Mouse (Mus musculus): ENCODE data around the gene 4930467E23Rik. TPM values are rescaled to one million over a fixed set of nuclear protein-coding genes. Genes with fewer than 3 reads are reported as not detected.
"Not testable (repeated sequence)": the region's sequence is repeated elsewhere in the genome, so short reads cannot be mapped to it uniquely, and the experiment has no call there.

Gene 4930467E23Rik
- total and polyA plus RNA-seq, 2 experiments from 2014 or later = not detected

DNA sequence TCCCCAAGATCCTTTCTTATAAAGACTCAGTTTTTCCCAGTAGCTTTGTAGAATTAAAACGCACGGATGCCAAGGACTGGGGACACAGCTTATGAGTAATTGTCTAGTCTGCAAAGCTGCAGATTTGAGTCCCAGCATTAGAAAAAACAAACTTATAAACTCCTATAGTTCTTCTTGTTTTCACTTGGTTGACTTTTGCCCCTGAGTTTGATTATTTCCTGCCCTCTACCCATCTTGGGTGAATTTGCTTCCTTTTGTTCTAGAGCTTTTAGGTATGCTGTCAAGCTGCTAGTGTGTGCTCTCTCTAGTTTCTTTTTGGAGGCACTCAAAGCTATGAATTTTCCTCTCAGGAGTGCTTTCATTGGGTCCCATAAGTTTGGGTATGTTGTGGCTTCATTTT lies 14.9 kb upstream of the 4930467E23Rik start:
- WGBS = 82% methylated on average over 2 of the region's 2 CpGs
- not testable (repeated sequence) for H3K27me3 ChIP-seq (ENCODE audit: insufficient read depth, low read length); H3K4me3 ChIP-seq (ENCODE audit: low read depth, low read length); H3K4me2 ChIP-seq (ENCODE audit: low read depth, low read length, poor library complexity, severe bottlenecking); H3K4me1 ChIP-seq (ENCODE audit: insufficient read depth, low read length); H3K27ac ChIP-seq (ENCODE audit: low read depth, low read length); H3K9me3 ChIP-seq (ENCODE audit: low read length); H3K36me3 ChIP-seq (ENCODE audit: insufficient read depth, low read length); ATAC-seq (ENCODE audit: low FRiP score); H3K9ac ChIP-seq (replicated peaks; ENCODE audit: low read length, poor library complexity, severe bottlenecking); DNase-seq (ENCODE audit: low spot score)

- not testable (repeated sequence) for H3K27me3 ChIP-seq (ENCODE audit: insufficient read depth, low read length); H3K4me3 ChIP-seq (ENCODE audit: low read depth, low read length); H3K9me3 ChIP-seq (ENCODE audit: low read length); H3K27ac ChIP-seq (ENCODE audit: low read depth, low read length); H3K36me3 ChIP-seq (ENCODE audit: insufficient read depth, low read length); ATAC-seq (ENCODE audit: low FRiP score); H3K9ac ChIP-seq (replicated peaks; ENCODE audit: low read length, poor library complexity, severe bottlenecking); H3K4me1 ChIP-seq (ENCODE audit: insufficient read depth, low read length); H3K4me2 ChIP-seq (ENCODE audit: low read depth, low read length, poor library complexity, severe bottlenecking); DNase-seq (ENCODE audit: low spot score)
- 86% methylated on average over 3 of the region's 3 CpGs for WGBS
Observed at GRCm38 (mm10) chr8:19715266-19715665, 14.1 kb upstream of the 4930467E23Rik start.

GRCm38 (mm10) chr8:19717851-19718250 lies 11.5 kb upstream of the 4930467E23Rik start:
- not testable (repeated sequence) for ATAC-seq (ENCODE audit: low FRiP score)
- WGBS = 92% methylated on average over 3 of the region's 3 CpGs

GRCm38 (mm10) chr8:19719513-19719912 lies 9.9 kb upstream of the 4930467E23Rik start:
- 72% methylated on average over 3 of the region's 3 CpGs for WGBS
- not testable (repeated sequence) for DNase-seq (ENCODE audit: low spot score)

More at GRCm38 (mm10) chr8:19717851-19718250, 11.5 kb upstream of the 4930467E23Rik start:
- not testable (repeated sequence) for H3K36me3 ChIP-seq (ENCODE audit: insufficient read depth, low read length); H3K9ac ChIP-seq (replicated peaks; ENCODE audit: low read length, poor library complexity, severe bottlenecking); H3K4me1 ChIP-seq (ENCODE audit: insufficient read depth, low read length); DNase-seq (ENCODE audit: low spot score); H3K4me2 ChIP-seq (ENCODE audit: low read depth, low read length, poor library complexity, severe bottlenecking); H3K9me3 ChIP-seq (ENCODE audit: low read length); H3K27me3 ChIP-seq (ENCODE audit: insufficient read depth, low read length); H3K27ac ChIP-seq (ENCODE audit: low read depth, low read length); H3K4me3 ChIP-seq (ENCODE audit: low read depth, low read length)

GRCm38 (mm10) chr8:19724871-19725270 lies 4.5 kb upstream of the 4930467E23Rik start:
- not testable (repeated sequence) for H3K4me1 ChIP-seq (ENCODE audit: insufficient read depth, low read length); DNase-seq (ENCODE audit: low spot score)

More at GRCm38 (mm10) chr8:19719513-19719912, 9.9 kb upstream of the 4930467E23Rik start:
- not testable (repeated sequence) for H3K4me3 ChIP-seq (ENCODE audit: low read depth, low read length); H3K36me3 ChIP-seq (ENCODE audit: insufficient read depth, low read length); H3K9me3 ChIP-seq (ENCODE audit: low read length); H3K4me2 ChIP-seq (ENCODE audit: low read depth, low read length, poor library complexity, severe bottlenecking); H3K4me1 ChIP-seq (ENCODE audit: insufficient read depth, low read length); H3K27ac ChIP-seq (ENCODE audit: low read depth, low read length); H3K9ac ChIP-seq (replicated peaks; ENCODE audit: low read length, poor library complexity, severe bottlenecking); H3K27me3 ChIP-seq (ENCODE audit: insufficient read depth, low read length); ATAC-seq (ENCODE audit: low FRiP score)

DNA sequence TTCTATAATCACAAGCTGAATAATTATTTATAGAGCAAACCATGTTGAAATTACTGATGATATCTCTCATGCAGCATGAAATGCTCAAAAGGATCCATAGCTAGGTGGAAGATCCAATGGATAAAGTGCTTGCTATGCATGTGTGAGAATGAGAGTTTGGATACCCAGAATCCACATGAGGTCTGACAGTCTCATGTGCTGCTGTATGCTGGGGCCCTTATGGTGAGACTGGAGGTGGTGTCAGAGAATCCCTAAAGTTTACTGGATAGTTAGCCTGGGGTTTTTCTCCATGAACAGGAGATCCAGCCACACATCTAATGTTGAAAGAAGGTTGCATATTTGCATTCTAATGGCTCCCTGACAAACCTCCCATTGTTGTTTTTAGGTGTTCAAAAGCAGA lies 22.4 kb downstream of the 4930467E23Rik start:
- H3K27me3 ChIP-seq (ENCODE audit: insufficient read depth, low read length); DNase-seq (ENCODE audit: low spot score): not testable (repeated sequence)

More at GRCm38 (mm10) chr8:19724871-19725270, 4.5 kb upstream of the 4930467E23Rik start:
- H3K36me3 ChIP-seq (ENCODE audit: insufficient read depth, low read length); H3K4me2 ChIP-seq (ENCODE audit: low read depth, low read length, poor library complexity, severe bottlenecking); ATAC-seq (ENCODE audit: low FRiP score); H3K27me3 ChIP-seq (ENCODE audit: insufficient read depth, low read length); H3K9me3 ChIP-seq (ENCODE audit: low read length); H3K4me3 ChIP-seq (ENCODE audit: low read depth, low read length); H3K9ac ChIP-seq (replicated peaks; ENCODE audit: low read length, poor library complexity, severe bottlenecking); H3K27ac ChIP-seq (ENCODE audit: low read depth, low read length): not testable (repeated sequence)
- 63% methylated on average over 2 of the region's 2 CpGs for WGBS

GRCm38 (mm10) chr8:19754178-19754577 lies 24.8 kb downstream of the 4930467E23Rik start:
- H3K4me1 ChIP-seq (ENCODE audit: insufficient read depth, low read length); H3K9ac ChIP-seq (replicated peaks; ENCODE audit: low read length, poor library complexity, severe bottlenecking); DNase-seq (ENCODE audit: low spot score); H3K36me3 ChIP-seq (ENCODE audit: insufficient read depth, low read length); H3K4me2 ChIP-seq (ENCODE audit: low read depth, low read length, poor library complexity, severe bottlenecking); H3K27me3 ChIP-seq (ENCODE audit: insufficient read depth, low read length); H3K27ac ChIP-seq (ENCODE audit: low read depth, low read length); H3K4me3 ChIP-seq (ENCODE audit: low read depth, low read length); ATAC-seq (ENCODE audit: low FRiP score); H3K9me3 ChIP-seq (ENCODE audit: low read length): not testable (repeated sequence)
- 62% methylated on average over 2 of the region's 3 CpGs for WGBS

More for the DNA sequence above, 22.4 kb downstream of the 4930467E23Rik start:
- not testable (repeated sequence) for H3K27ac ChIP-seq (ENCODE audit: low read depth, low read length); ATAC-seq (ENCODE audit: low FRiP score); H3K9ac ChIP-seq (replicated peaks; ENCODE audit: low read length, poor library complexity, severe bottlenecking); H3K4me1 ChIP-seq (ENCODE audit: insufficient read depth, low read length); H3K4me3 ChIP-seq (ENCODE audit: low read depth, low read length); H3K9me3 ChIP-seq (ENCODE audit: low read length); H3K36me3 ChIP-seq (ENCODE audit: insufficient read depth, low read length); H3K4me2 ChIP-seq (ENCODE audit: low read depth, low read length, poor library complexity, severe bottlenecking)

GRCm38 (mm10) chr8:19754961-19755360 lies 25.6 kb downstream of the 4930467E23Rik start:
- WGBS = 79% methylated on average over 3 of the region's 3 CpGs
- H3K27ac ChIP-seq (ENCODE audit: low read depth, low read length) = not testable (repeated sequence)

DNA sequence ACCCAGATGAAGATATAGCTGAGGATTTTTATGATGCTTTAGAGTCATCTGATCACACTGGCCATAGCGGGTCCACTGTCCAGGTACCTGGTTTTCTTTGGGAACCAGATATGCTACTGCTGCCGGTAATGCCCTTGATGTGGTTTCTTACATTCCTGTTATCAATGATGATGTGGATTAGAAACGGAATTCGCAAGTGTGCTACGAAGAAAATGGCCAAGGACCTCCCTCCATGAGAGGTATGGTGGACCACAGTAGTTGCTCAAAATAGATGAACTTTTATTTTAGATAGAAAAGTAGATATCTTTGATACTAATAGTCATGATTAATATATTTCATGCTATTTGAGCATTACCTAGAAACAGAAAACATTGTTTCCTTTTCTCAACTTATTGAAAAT lies 32.3 kb downstream of the 4930467E23Rik start:
- H3K4me1 ChIP-seq (ENCODE audit: insufficient read depth, low read length); H3K36me3 ChIP-seq (ENCODE audit: insufficient read depth, low read length); H3K4me2 ChIP-seq (ENCODE audit: low read depth, low read length, poor library complexity, severe bottlenecking); H3K9ac ChIP-seq (replicated peaks; ENCODE audit: low read length, poor library complexity, severe bottlenecking); ATAC-seq (ENCODE audit: low FRiP score); H3K27ac ChIP-seq (ENCODE audit: low read depth, low read length); H3K27me3 ChIP-seq (ENCODE audit: insufficient read depth, low read length); H3K9me3 ChIP-seq (ENCODE audit: low read length); H3K4me3 ChIP-seq (ENCODE audit: low read depth, low read length); DNase-seq (ENCODE audit: low spot score): not testable (repeated sequence)
- WGBS = 79% methylated on average over 5 of the region's 5 CpGs

More at GRCm38 (mm10) chr8:19754961-19755360, 25.6 kb downstream of the 4930467E23Rik start:
- H3K36me3 ChIP-seq (ENCODE audit: insufficient read depth, low read length); H3K9me3 ChIP-seq (ENCODE audit: low read length); H3K4me1 ChIP-seq (ENCODE audit: insufficient read depth, low read length); H3K27me3 ChIP-seq (ENCODE audit: insufficient read depth, low read length); DNase-seq (ENCODE audit: low spot score); ATAC-seq (ENCODE audit: low FRiP score); H3K9ac ChIP-seq (replicated peaks; ENCODE audit: low read length, poor library complexity, severe bottlenecking); H3K4me2 ChIP-seq (ENCODE audit: low read depth, low read length, poor library complexity, severe bottlenecking); H3K4me3 ChIP-seq (ENCODE audit: low read depth, low read length): not testable (repeated sequence)
